Mouse (Mus musculus) frontal cortex, postnatal 36 days (tissue): ENCODE data around the gene Abhd2.

ENCODE experiments used
- DNase-seq, 2 experiments: peaks; one replicate each; pipeline ENCODE4 v3.0.0; 2022; ENCODE audit warnings: low spot score in 2 of 2

The Abhd2 gene

GRCm38 (mm10) chr7:79272789-79273718 lies at the start of gene Abhd2:
Gene Abhd2, plus strand, starts transcription at chr7:79273199.
- peak; percentile 100 for DNase-seq

- DNase-seq = no peak
Observed at GRCm38 (mm10) chr7:79225477-79225876, 47.5 kb upstream of the Abhd2 start.

- no peak for DNase-seq
Observed at GRCm38 (mm10) chr7:79226172-79226571, 46.8 kb upstream of the Abhd2 start.

- DNase-seq = no peak
Observed at GRCm38 (mm10) chr7:79226834-79227486, 46.0 kb upstream of the Abhd2 start.

GRCm38 (mm10) chr7:79228471-79228870 lies 44.5 kb upstream of the Abhd2 start:
- DNase-seq = peak; percentile 80

GRCm38 (mm10) chr7:79231577-79231976 lies 41.4 kb upstream of the Abhd2 start:
- no peak for DNase-seq

- DNase-seq = no peak
Observed at GRCm38 (mm10) chr7:79232048-79232447, 41.0 kb upstream of the Abhd2 start.

GRCm38 (mm10) chr7:79238741-79239140 lies 34.3 kb upstream of the Abhd2 start:
- DNase-seq = no peak

- no peak for DNase-seq
Observed at GRCm38 (mm10) chr7:79241931-79242625, 30.9 kb upstream of the Abhd2 start.

- DNase-seq = no peak
Observed at GRCm38 (mm10) chr7:79243236-79243635, 29.8 kb upstream of the Abhd2 start.

- DNase-seq = peak; percentile 72 to 74
Observed at GRCm38 (mm10) chr7:79246039-79246670, 26.8 kb upstream of the Abhd2 start.

GRCm38 (mm10) chr7:79247408-79247807 lies 25.6 kb upstream of the Abhd2 start:
- no peak for DNase-seq

GRCm38 (mm10) chr7:79247881-79248389 lies 25.1 kb upstream of the Abhd2 start:
- DNase-seq = no peak

- no peak for DNase-seq
Observed at GRCm38 (mm10) chr7:79249581-79249980, 23.4 kb upstream of the Abhd2 start.

- DNase-seq = no peak
Observed at GRCm38 (mm10) chr7:79254248-79254888, 18.6 kb upstream of the Abhd2 start.

- peak; percentile 58 to 86 for DNase-seq
Observed at GRCm38 (mm10) chr7:79255350-79255749, 17.6 kb upstream of the Abhd2 start.

- no peak for DNase-seq
Observed at GRCm38 (mm10) chr7:79255752-79256151, 17.2 kb upstream of the Abhd2 start.

GRCm38 (mm10) chr7:79256716-79257115 lies 16.3 kb upstream of the Abhd2 start:
- DNase-seq = no peak

- no peak for DNase-seq
Observed at GRCm38 (mm10) chr7:79258981-79259542, 13.9 kb upstream of the Abhd2 start.

GRCm38 (mm10) chr7:79262478-79262877 lies 10.5 kb upstream of the Abhd2 start:
- no peak for DNase-seq

GRCm38 (mm10) chr7:79263776-79264175 lies 9.2 kb upstream of the Abhd2 start:
- DNase-seq = no peak
